Mouse (Mus musculus) left cerebral cortex, postnatal 4 days (tissue): ENCODE results near the gene Acot3. TPM values are rescaled to one million over a fixed set of nuclear protein-coding genes. Genes with fewer than 3 reads are reported as not detected.
"Not testable (repeated sequence)": the region's sequence is repeated elsewhere in the genome, so short reads cannot be mapped to it uniquely, and the experiment has no call there.

Source experiments
- DNase-seq: peaks from one replicate; pipeline ENCODE4 v3.0.0-alpha.2; 2022
- intact Hi-C: fragments of 180-260 bp; cut with DNase I; formaldehyde crosslinking; loops from one replicate; pipeline ENCODE4 v1.15.1; 2025
- total RNA-seq, 2 experiments: library from RNA; stranded (reverse); gene quantifications; 2 replicates each; pipeline ENCODE4 v1.2.3; 2021

Acot3 gene
- total RNA-seq, 2 experiments from 2014 or later = 0.28 to 0.99 TPM

- intact Hi-C loops = not testable (repeated sequence)
- DNase-seq = peak; percentile 38
Observed at GRCm38 (mm10) chr12:84038691-84039111, 13.2 kb upstream of the Acot3 start, which contains the start of gene Gm49366. TSS of gene Gm49366 (plus strand) at chr12:84038935.

- no peak for DNase-seq
- intact Hi-C loops = no loop called here
Observed at GRCm38 (mm10) chr12:84042248-84042647, 9.7 kb upstream of the Acot3 start.

GRCm38 (mm10) chr12:84044045-84044444 lies 7.9 kb upstream of the Acot3 start:
- DNase-seq = no peak
- intact Hi-C loops = no loop called here

- DNase-seq = no peak
- intact Hi-C loops = no loop called here
Observed at GRCm38 (mm10) chr12:84046906-84047305, 5.0 kb upstream of the Acot3 start.

GRCm38 (mm10) chr12:84050744-84051143 lies 1.2 kb upstream of the Acot3 start:
- DNase-seq, intact Hi-C loops: not testable (repeated sequence)

GRCm38 (mm10) chr12:84052609-84053008 lies 665 bp downstream of the Acot3 start:
- DNase-seq = no peak
- intact Hi-C loops = no loop called here

GRCm38 (mm10) chr12:84053173-84053572 lies 1.2 kb downstream of the Acot3 start:
- intact Hi-C loops = no loop called here
- no peak for DNase-seq

- DNase-seq = peak; percentile 13
- intact Hi-C loops = no loop called here
Observed at GRCm38 (mm10) chr12:84053679-84054391, 1.9 kb downstream of the Acot3 start.

GRCm38 (mm10) chr12:84060946-84061345 lies 9.0 kb downstream of the Acot3 start:
- no peak for DNase-seq
- intact Hi-C loops = no loop called here

- DNase-seq = no peak
- intact Hi-C loops = no loop called here
Observed at GRCm38 (mm10) chr12:84062336-84062735, 10.4 kb downstream of the Acot3 start.

GRCm38 (mm10) chr12:84063228-84063627 lies 11.3 kb downstream of the Acot3 start:
- intact Hi-C loops = no loop called here
- DNase-seq = no peak

GRCm38 (mm10) chr12:84063833-84064232 lies 11.9 kb downstream of the Acot3 start:
- DNase-seq = no peak
- intact Hi-C loops = no loop called here

GRCm38 (mm10) chr12:84064621-84065020 lies 12.7 kb downstream of the Acot3 start:
- DNase-seq = no peak
- intact Hi-C loops = no loop called here

GRCm38 (mm10) chr12:84067752-84068151 lies 15.8 kb downstream of the Acot3 start:
- no peak for DNase-seq
- intact Hi-C loops = no loop called here

- intact Hi-C loops = no loop called here
Observed at GRCm38 (mm10) chr12:84068296-84068695, 16.4 kb downstream of the Acot3 start.

GRCm38 (mm10) chr12:84068986-84069385 lies 17.0 kb downstream of the Acot3 start, which contains the start of gene Acot5:
TSS of gene Acot5 (plus strand) at chr12:84069325.
- intact Hi-C loops = no loop called here
- DNase-seq = no peak

More at GRCm38 (mm10) chr12:84068296-84068695, 16.4 kb downstream of the Acot3 start:
- no peak for DNase-seq

GRCm38 (mm10) chr12:84069582-84069981 lies 17.6 kb downstream of the Acot3 start:
- intact Hi-C loops = not testable (repeated sequence)
- DNase-seq = peak; percentile 23

- intact Hi-C loops = no loop called here
- DNase-seq = no peak
Observed at GRCm38 (mm10) chr12:84071696-84072095, 19.8 kb downstream of the Acot3 start.

GRCm38 (mm10) chr12:84077371-84077990 lies 25.5 kb downstream of the Acot3 start:
- intact Hi-C loops = no loop called here
- no peak for DNase-seq

- DNase-seq = no peak
- intact Hi-C loops = no loop called here
Observed at GRCm38 (mm10) chr12:84083842-84084241, 31.9 kb downstream of the Acot3 start.

- intact Hi-C loops = no loop called here
- no peak for DNase-seq
Observed at GRCm38 (mm10) chr12:84084581-84084980, 32.6 kb downstream of the Acot3 start.

GRCm38 (mm10) chr12:84094666-84095065 lies 42.7 kb downstream of the Acot3 start:
- intact Hi-C loops, DNase-seq: not testable (repeated sequence)
